ENCODE assay signal across 19 mouse cellular contexts in the genomic region with DNA sequence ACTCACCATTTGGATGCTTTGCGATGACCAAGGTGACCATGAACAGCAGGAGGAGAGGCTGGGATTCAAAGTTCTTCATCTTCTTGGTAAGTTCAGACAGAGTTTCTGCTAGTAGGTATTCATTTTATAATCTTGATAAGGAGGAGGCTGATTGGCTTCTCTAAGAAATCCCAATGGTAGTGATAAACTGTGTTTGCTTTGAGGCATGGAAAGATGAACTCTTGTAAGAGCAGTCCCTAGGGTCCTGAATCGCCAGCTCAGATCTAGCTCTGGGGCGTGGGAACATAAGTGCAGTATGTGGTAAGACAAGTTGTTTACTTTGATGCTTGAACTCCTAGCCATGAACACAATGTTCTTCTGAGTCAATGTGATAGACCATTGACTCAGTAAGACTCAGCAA. TPM values are rescaled to one million over a fixed set of nuclear protein-coding genes. Genes with fewer than 3 reads are reported as not detected.
"Had no signal": no experiment of that assay in that cellular context is flagged by ENCODE, and none has a peak within 500 bp of the region (broad histone marks: within the 10 kb centered on the region; RNA-seq: fewer than 3 reads in every experiment).

H2-M9 (minus strand) TSS at position 101 of the 400 bp plus-strand sequence.

- H3K27ac ChIP-seq: embryonic facial prominence, embryonic 10.5 days; embryonic facial prominence, embryonic 12.5 days; embryonic facial prominence, embryonic 13.5 days; embryonic facial prominence, embryonic 15.5 days; forebrain, embryonic 10.5 days; forebrain, embryonic 12.5 days; forebrain, embryonic 13.5 days; forebrain, embryonic 15.5 days; gastrocnemius, adult 2 months; heart, adult 2 months had no signal

- H3K4me2 ChIP-seq: embryonic facial prominence, embryonic 12.5 days; embryonic facial prominence, embryonic 13.5 days; embryonic facial prominence, embryonic 15.5 days; forebrain, embryonic 12.5 days; forebrain, embryonic 13.5 days; forebrain, embryonic 15.5 days had no signal

- H3K4me3 ChIP-seq: embryonic facial prominence, embryonic 10.5 days; embryonic facial prominence, embryonic 12.5 days; embryonic facial prominence, embryonic 13.5 days; embryonic facial prominence, embryonic 15.5 days; erythroblast, embryonic 14.5 days; forebrain, embryonic 10.5 days; forebrain, embryonic 12.5 days; forebrain, embryonic 13.5 days; forebrain, embryonic 15.5 days; gastrocnemius, adult 2 months; heart, adult 2 months had no signal

- H3K27me3 ChIP-seq: embryonic facial prominence, embryonic 12.5 days; embryonic facial prominence, embryonic 13.5 days; embryonic facial prominence, embryonic 15.5 days; forebrain, embryonic 12.5 days; forebrain, embryonic 13.5 days; forebrain, embryonic 15.5 days had no signal

- H3K9ac ChIP-seq: embryonic facial prominence, embryonic 12.5 days; embryonic facial prominence, embryonic 13.5 days; embryonic facial prominence, embryonic 15.5 days; forebrain, embryonic 12.5 days; forebrain, embryonic 13.5 days; forebrain, embryonic 15.5 days; forebrain, postnatal 0 days had no signal

- ATAC-seq: forebrain, embryonic 13.5 days; forebrain, embryonic 14.5 days; forebrain, embryonic 15.5 days; forebrain, embryonic 16.5 days; forebrain, postnatal 0 days had no signal

- H3K4me1 ChIP-seq: embryonic facial prominence, embryonic 10.5 days; embryonic facial prominence, embryonic 12.5 days; embryonic facial prominence, embryonic 13.5 days; embryonic facial prominence, embryonic 15.5 days; forebrain, embryonic 10.5 days; forebrain, embryonic 12.5 days; forebrain, embryonic 13.5 days; forebrain, embryonic 15.5 days had no signal

- H3K36me3 ChIP-seq: embryonic facial prominence, embryonic 10.5 days; embryonic facial prominence, embryonic 12.5 days; embryonic facial prominence, embryonic 13.5 days; embryonic facial prominence, embryonic 15.5 days; forebrain, embryonic 10.5 days; forebrain, embryonic 12.5 days; forebrain, embryonic 15.5 days had no signal

- H3K9me3 ChIP-seq: embryonic facial prominence, embryonic 10.5 days; embryonic facial prominence, embryonic 12.5 days; embryonic facial prominence, embryonic 13.5 days; embryonic facial prominence, embryonic 15.5 days; forebrain, embryonic 10.5 days; forebrain, embryonic 12.5 days; forebrain, embryonic 13.5 days; forebrain, embryonic 15.5 days had no signal

RNA-seq across cellular contexts. Expression of gene H2-M9, which starts in this region (rescaled TPM):
- polyA plus RNA-seq: cortical plate, adult 2 months; embryonic facial prominence, embryonic 10.5 days; embryonic facial prominence, embryonic 11.5 days; embryonic facial prominence, embryonic 12.5 days; embryonic facial prominence, embryonic 13.5 days; embryonic facial prominence, embryonic 14.5 days; embryonic facial prominence, embryonic 15.5 days; erythroblast, embryonic 14.5 days; forebrain, embryonic 10.5 days; forebrain, embryonic 11.5 days; forebrain, embryonic 12.5 days; forebrain, embryonic 13.5 days; forebrain, embryonic 14.5 days; forebrain, embryonic 15.5 days; forebrain, embryonic 16.5 days; forebrain, postnatal 0 days; frontal cortex, adult 2 months had no signal
